Mouse (Mus musculus) skeletal muscle tissue, adult 2 months (tissue): ENCODE data around the gene 3110021N24Rik.

Source experiments
- DNase-seq: peaks from one replicate; pipeline ENCODE4 v3.0.0-alpha.2; 2012; ENCODE audit warnings: low read depth, low spot score

3110021N24Rik gene

GRCm38 (mm10) chr4:108793941-108794340 is 74.5 kb downstream of the 3110021N24Rik start:
- no peak for DNase-seq

GRCm38 (mm10) chr4:108796701-108797100 is 77.3 kb downstream of the 3110021N24Rik start:
- DNase-seq: no peak

GRCm38 (mm10) chr4:108798083-108798830 is 78.8 kb downstream of the 3110021N24Rik start:
- peak; percentile 24 for DNase-seq

GRCm38 (mm10) chr4:108803535-108803934 is 84.1 kb downstream of the 3110021N24Rik start:
- no peak for DNase-seq

GRCm38 (mm10) chr4:108811142-108811541 is 91.7 kb downstream of the 3110021N24Rik start:
- no peak for DNase-seq

GRCm38 (mm10) chr4:108811550-108811949 is 92.1 kb downstream of the 3110021N24Rik start:
- DNase-seq: no peak

- DNase-seq: no peak
These were observed 106.2 kb downstream of the 3110021N24Rik start for GRCm38 (mm10) chr4:108825677-108826076.

- no peak for DNase-seq
These were observed 106.6 kb downstream of the 3110021N24Rik start for GRCm38 (mm10) chr4:108826096-108826495.

GRCm38 (mm10) chr4:108826643-108827042 is 107.2 kb downstream of the 3110021N24Rik start:
- no peak for DNase-seq

- no peak for DNase-seq
These were observed 111.2 kb downstream of the 3110021N24Rik start for GRCm38 (mm10) chr4:108830698-108831097.
